Mouse (Mus musculus) midbrain, embryonic 12.5 days (tissue): Measurements from ENCODE around the gene Inpp5a. TPM values are rescaled to one million over a fixed set of nuclear protein-coding genes. Genes with fewer than 3 reads are reported as not detected.

Experiments
- ATAC-seq: fragments of 200-750 bp; cut with Nextera tagmentation; 2 replicates; pipeline ENCODE4 v1.8.0; 2017; ENCODE audit warnings: low read depth, moderate TSS enrichment, moderate library complexity; ENCODE audit not compliant: low FRiP score
- H3K27ac ChIP-seq: fragments of 300-500 bp; sonication (generic); replicated peaks from 2 replicates; pipeline ENCODE4 v1.5.1; 2016; ENCODE audit warnings: mild to moderate bottlenecking
- H3K27me3 ChIP-seq: fragments of 300-500 bp; sonication (generic); 2 replicates; pipeline ENCODE4 v1.6.1; 2016; ENCODE audit warnings: mild to moderate bottlenecking
- H3K36me3 ChIP-seq: fragments of 300-500 bp; sonication (generic); 2 replicates; pipeline ENCODE4 v1.6.1; 2016
- H3K4me1 ChIP-seq: fragments of 300-500 bp; sonication (generic); 2 replicates; pipeline ENCODE4 v1.6.1; 2016
- H3K4me2 ChIP-seq: fragments of 300-500 bp; sonication (generic); replicated peaks from 2 replicates; pipeline ENCODE4 v1.6.1; 2016; ENCODE audit warnings: mild to moderate bottlenecking, moderate library complexity
- H3K4me3 ChIP-seq: fragments of 300-500 bp; sonication (generic); 2 replicates; pipeline ENCODE4 v1.5.1; 2016; ENCODE audit warnings: mild to moderate bottlenecking
- H3K9ac ChIP-seq: fragments of 300-500 bp; sonication (generic); replicated peaks from 2 replicates; pipeline ENCODE4 v1.6.1; 2016; ENCODE audit warnings: mild to moderate bottlenecking, moderate library complexity
- H3K9me3 ChIP-seq: fragments of 300-500 bp; sonication (generic); 2 replicates; pipeline ENCODE4 v1.6.1; 2016; ENCODE audit warnings: mild to moderate bottlenecking
- WGBS: fragments of 180-500 bp; shearing (Covaris S2); methylation state at CpG from one replicate; pipeline ENCODE4 v1.1.7; 2016; 5-methylcytosine and 5-hydroxymethylcytosine counted together
- polyA plus RNA-seq: library from polyadenylated mRNA; unstranded; fragments of >200 nt; fragmentation: Nextera tagmentation; extraction: Ambion mirVana; gene quantifications from 2 replicates; pipeline ENCODE4 v1.2.1, GENCODE M21; 2016

The Inpp5a gene
- polyA plus RNA-seq, 1 experiment from 2014 or later: 24.8 TPM

DNA sequence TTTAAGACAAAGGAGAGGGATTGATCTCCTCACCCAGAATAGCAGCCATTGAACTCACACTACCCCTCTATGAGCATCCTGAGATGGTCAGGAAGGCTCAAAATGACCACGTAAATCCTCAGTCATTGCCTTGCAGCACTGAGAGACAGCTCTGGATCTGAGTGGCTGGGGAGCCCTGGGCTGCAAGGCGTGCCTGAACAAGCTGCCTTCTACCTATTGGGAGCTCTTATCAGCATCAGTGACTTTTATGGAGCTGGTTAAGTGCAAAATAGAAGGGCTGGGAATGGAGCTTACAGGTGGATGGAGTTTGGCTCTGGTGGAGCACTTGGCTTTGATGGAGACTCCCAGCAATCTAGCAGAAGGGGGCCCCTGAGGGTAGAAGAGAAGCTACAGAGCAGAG is 9.2 kb upstream of the Inpp5a start:
- 74% methylated on average over 2 of the region's 2 CpGs for WGBS
- ATAC-seq: no peak
- H3K9ac ChIP-seq: no peak overlapping the region

DNA sequence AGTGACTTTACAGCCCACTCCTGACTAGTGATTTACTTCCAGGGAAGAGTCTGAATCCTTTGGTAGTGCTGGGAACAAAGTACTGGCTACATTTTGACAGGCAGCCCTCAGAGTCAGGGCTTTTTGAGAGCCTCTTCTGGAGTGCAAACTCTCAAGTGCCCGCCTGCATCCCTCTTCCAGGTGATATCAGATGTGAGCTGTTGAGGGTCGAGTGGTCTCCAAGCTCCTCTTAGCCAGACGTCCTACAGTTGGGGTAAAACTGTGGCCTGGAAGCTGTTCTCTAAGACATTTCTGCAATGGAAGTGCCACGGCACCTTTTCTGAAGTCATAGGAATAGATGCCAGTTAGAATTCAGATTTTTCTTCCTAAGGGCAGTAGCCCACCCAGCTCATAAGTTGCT is 8.7 kb upstream of the Inpp5a start:
- Histone ChIP-seq H3K36me3 (no peaks in the 10 kb centered on the region), H3K27ac (no peak overlapping the region), H3K4me2 (no peak overlapping the region), H3K9ac (no peak overlapping the region), H3K4me1 (no peaks in the 10 kb centered on the region), H3K27me3 (no peaks in the 10 kb centered on the region), H3K4me3 (no peak overlapping the region), H3K9me3 (no peaks in the 10 kb centered on the region)
- ATAC-seq: no peak
- WGBS: 80% methylated on average over 4 of the region's 4 CpGs

More for the DNA sequence above, 9.2 kb upstream of the Inpp5a start:
- no peaks in the 10 kb centered on the region for H3K9me3 ChIP-seq
- H3K4me3 ChIP-seq: no peak overlapping the region
- no peak overlapping the region for H3K4me2 ChIP-seq
- H3K27me3 ChIP-seq: no peaks in the 10 kb centered on the region
- H3K36me3 ChIP-seq: no peaks in the 10 kb centered on the region
- H3K4me1 ChIP-seq: no peaks in the 10 kb centered on the region
- no peak overlapping the region for H3K27ac ChIP-seq

GRCm38 (mm10) chr7:139381877-139382276 is 7.0 kb upstream of the Inpp5a start:
- H3K27ac ChIP-seq: no peak overlapping the region
- WGBS: 81% methylated on average over 2 of the region's 2 CpGs
- H3K4me1 ChIP-seq: no peaks in the 10 kb centered on the region
- H3K9ac ChIP-seq: no peak overlapping the region
- H3K36me3 ChIP-seq: no peaks in the 10 kb centered on the region
- no peak overlapping the region for H3K4me3 ChIP-seq
- no peaks in the 10 kb centered on the region for H3K27me3 ChIP-seq
- no peak overlapping the region for H3K4me2 ChIP-seq
- H3K9me3 ChIP-seq: no peaks in the 10 kb centered on the region
- no peak for ATAC-seq

DNA sequence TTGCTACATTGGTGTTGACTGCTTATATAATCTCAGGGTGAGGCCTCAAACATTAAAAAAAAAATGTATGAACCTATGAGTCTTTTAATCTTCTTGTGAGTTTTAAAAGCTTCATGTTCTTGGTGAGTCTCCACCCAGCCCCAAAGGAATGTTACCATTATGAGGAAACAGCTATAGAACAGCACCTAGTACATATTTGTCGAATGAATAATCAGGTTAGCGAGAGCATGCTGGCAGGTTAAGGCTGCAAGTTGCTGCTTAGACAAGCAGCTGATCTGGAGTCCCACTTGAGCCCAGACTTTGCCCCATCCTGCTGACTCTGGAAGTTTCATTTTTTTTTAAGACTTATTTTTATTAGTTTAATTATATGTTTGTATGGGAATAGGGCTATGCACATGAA is 6.1 kb upstream of the Inpp5a start:
- H3K36me3 ChIP-seq: no peaks in the 10 kb centered on the region

GRCm38 (mm10) chr7:139384500-139384899 is 4.4 kb upstream of the Inpp5a start:
- no peaks in the 10 kb centered on the region for H3K27me3 ChIP-seq
- ATAC-seq: no peak
- no peak overlapping the region for H3K4me2 ChIP-seq
- peaks cover 4% of the 10 kb centered on the region; the same call in 1 of the 2 replicates for H3K4me1 ChIP-seq
- H3K9me3 ChIP-seq: no peaks in the 10 kb centered on the region
- 87% methylated on average over 1 of the region's 1 CpGs for WGBS
- H3K27ac ChIP-seq: no peak overlapping the region
- no peak overlapping the region for H3K4me3 ChIP-seq
- no peak overlapping the region for H3K9ac ChIP-seq
- H3K36me3 ChIP-seq: no peaks in the 10 kb centered on the region

More for the DNA sequence above, 6.1 kb upstream of the Inpp5a start:
- Histone ChIP-seq H3K4me2 (no peak overlapping the region), H3K27ac (no peak overlapping the region), H3K9ac (no peak overlapping the region), H3K27me3 (no peaks in the 10 kb centered on the region), H3K4me3 (no peak overlapping the region), H3K9me3 (no peaks in the 10 kb centered on the region), H3K4me1 (peaks cover under 1% of the 10 kb centered on the region; the same call in 1 of the 2 replicates)
- 85% methylated on average over 2 of the region's 2 CpGs for WGBS
- no peak for ATAC-seq

DNA sequence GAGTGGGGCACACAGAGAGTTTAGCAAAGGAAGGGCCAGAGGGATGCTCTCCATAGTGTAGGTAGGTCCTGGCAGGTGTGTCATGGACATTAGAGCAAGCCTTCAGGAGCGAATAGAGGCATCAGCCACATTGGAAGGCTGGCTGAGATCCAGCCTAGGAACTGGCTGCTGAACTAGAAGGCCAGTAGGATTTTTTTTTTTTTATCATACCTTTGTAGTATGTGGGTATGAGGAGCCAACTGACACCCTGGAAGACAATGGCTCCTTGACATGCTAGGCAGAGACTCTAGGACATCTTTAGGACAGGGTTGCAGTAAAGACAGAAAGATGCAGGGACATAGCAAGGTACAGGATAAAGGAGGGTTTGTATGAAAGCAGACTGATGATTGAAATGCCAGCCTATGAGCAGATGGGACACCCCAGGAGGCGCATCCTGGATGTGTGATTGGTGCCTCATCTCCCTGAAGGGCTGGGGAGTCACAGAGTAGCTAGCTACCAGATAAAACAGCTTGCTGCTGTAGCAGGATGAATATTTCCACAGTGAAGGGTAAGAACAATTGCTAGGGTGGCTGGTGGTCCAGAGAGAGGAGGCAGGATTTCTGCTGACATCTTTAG is 3.9 kb upstream of the Inpp5a start:
- no peak overlapping the region for H3K4me2 ChIP-seq
- H3K4me1 ChIP-seq: peaks cover 10% of the 10 kb centered on the region
- ATAC-seq: no peak
- no peaks in the 10 kb centered on the region for H3K27me3 ChIP-seq
- no peaks in the 10 kb centered on the region for H3K36me3 ChIP-seq
- 88% methylated on average over 2 of the region's 2 CpGs for WGBS
- H3K9me3 ChIP-seq: no peaks in the 10 kb centered on the region
- no peak overlapping the region for H3K27ac ChIP-seq
- no peak overlapping the region for H3K9ac ChIP-seq
- H3K4me3 ChIP-seq: no peak overlapping the region

DNA sequence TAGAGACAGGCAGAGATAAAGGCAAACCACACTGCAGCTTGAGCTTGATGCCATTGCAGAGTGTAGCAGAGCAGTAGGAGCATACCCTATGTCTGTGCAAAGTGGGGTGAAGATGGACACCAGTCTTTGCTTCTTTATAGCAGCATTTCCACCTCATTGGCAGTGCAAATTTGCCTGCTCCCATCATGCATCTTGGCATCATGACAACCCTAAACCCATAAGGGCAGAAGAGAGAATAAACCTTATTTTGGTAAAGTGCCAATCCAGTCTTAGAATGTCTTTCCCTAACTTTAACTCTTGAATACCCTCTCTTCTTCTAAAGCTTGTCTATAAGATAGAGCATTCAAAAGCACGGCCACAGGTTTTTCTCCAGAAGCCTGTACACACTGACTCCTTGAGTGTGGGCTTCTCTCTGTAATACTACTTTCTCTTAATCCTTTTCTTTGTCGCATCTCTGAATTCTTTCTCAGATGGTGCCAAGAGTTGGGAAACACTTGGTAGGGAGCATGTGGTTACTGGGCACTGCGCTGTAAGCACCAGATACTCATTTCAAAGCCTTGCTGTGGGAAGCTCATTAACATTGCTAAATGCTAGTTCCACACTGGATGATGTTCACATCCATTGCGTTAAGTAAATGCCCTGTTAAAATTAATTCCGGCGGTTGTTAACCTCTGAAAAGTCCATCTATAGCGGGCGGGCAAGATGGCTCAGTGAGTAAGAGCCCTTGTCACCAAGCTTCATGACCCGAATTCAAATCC is 1.8 kb upstream of the Inpp5a start:
- no peak overlapping the region for H3K27ac ChIP-seq
- ATAC-seq: no peak
- WGBS: 83% methylated on average over 9 of the region's 9 CpGs
- peaks cover 17% of the 10 kb centered on the region for H3K4me1 ChIP-seq
- H3K9ac ChIP-seq: no peak overlapping the region
- no peak overlapping the region for H3K4me3 ChIP-seq
- H3K9me3 ChIP-seq: no peaks in the 10 kb centered on the region
- no peak overlapping the region for H3K4me2 ChIP-seq
- H3K36me3 ChIP-seq: no peaks in the 10 kb centered on the region
- no peaks in the 10 kb centered on the region for H3K27me3 ChIP-seq

GRCm38 (mm10) chr7:139387921-139388669 is 814 bp upstream of the Inpp5a start:
- Histone ChIP-seq H3K4me2 (peak overlapping the region; percentile 42), H3K4me1 (peaks cover 19% of the 10 kb centered on the region), H3K27me3 (no peaks in the 10 kb centered on the region), H3K27ac (peak overlapping the region; percentile 69), H3K36me3 (no peaks in the 10 kb centered on the region), H3K4me3 (peak overlapping the region; percentile 78), H3K9me3 (no peaks in the 10 kb centered on the region), H3K9ac (peak overlapping the region; percentile 56; the same call in 1 of the 2 replicates)
- WGBS: 23% methylated on average over 16 of the region's 16 CpGs
- ATAC-seq: peak; percentile 81

- peak overlapping the region; percentile 59; the same call in 1 of the 2 replicates for H3K27ac ChIP-seq
- ATAC-seq: peak; percentile 79
- peak overlapping the region; percentile 79 for H3K9ac ChIP-seq
- no peaks in the 10 kb centered on the region for H3K9me3 ChIP-seq
- H3K4me1 ChIP-seq: peaks cover 19% of the 10 kb centered on the region
- 1% methylated on average over 53 of the region's 53 CpGs for WGBS
- peak overlapping the region; percentile 71 for H3K4me2 ChIP-seq
- no peaks in the 10 kb centered on the region for H3K36me3 ChIP-seq
- H3K27me3 ChIP-seq: no peaks in the 10 kb centered on the region
- H3K4me3 ChIP-seq: peak overlapping the region; percentile 78
Measured at GRCm38 (mm10) chr7:139389213-139389761, 378 bp downstream of the Inpp5a start.

DNA sequence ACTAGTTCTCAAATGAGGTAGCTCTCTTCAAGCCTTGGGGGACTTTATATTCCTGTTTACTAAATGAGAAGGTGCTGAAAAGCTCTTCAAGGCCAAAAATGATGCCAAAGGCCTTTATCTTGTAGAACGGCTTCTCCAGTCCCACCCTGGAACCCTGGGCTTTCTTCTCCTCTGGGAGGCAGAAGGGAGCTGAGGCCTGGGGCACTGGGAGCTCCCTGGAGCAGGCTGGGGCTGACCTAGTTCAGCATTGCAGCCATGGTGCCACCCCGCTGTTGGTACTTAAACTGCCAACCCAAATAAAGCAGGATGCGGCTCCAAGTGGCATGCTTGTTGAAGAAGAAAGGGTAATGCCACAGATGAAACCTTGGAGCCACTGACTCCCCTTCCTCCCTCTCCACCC is 1.5 kb downstream of the Inpp5a start:
- Histone ChIP-seq H3K9me3 (no peaks in the 10 kb centered on the region), H3K27ac (no peak overlapping the region), H3K27me3 (no peaks in the 10 kb centered on the region), H3K9ac (peak overlapping the region; percentile 79; the same call in 1 of the 2 replicates), H3K4me3 (no peak overlapping the region), H3K36me3 (no peaks in the 10 kb centered on the region), H3K4me2 (no peak overlapping the region; the same call in 1 of the 2 replicates), H3K4me1 (peaks cover 19% of the 10 kb centered on the region)
- ATAC-seq: no peak
- 86% methylated on average over 3 of the region's 3 CpGs for WGBS

DNA sequence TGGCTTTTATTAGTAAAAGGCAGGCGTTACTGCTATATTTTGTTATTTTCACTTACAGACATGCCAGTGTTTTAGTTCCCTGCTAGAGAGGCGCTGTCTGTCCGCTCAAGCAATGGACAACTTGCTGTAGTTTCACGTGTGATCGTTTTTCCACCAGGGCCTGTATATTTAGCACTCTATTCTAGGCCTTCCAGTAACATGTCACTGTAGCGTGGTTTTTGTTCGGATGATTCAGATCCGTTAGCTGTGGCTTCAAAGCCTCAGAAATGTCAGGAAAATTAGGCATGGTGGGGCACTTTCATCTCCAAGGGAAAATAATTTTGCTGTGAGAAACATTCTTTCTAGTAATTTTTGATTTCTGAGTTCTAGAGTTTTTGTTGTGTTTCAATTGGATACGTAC is 2.0 kb downstream of the Inpp5a start:
- H3K36me3 ChIP-seq: no peaks in the 10 kb centered on the region
- 87% methylated on average over 9 of the region's 9 CpGs for WGBS
- H3K9ac ChIP-seq: no peak overlapping the region
- H3K9me3 ChIP-seq: no peaks in the 10 kb centered on the region
- H3K27ac ChIP-seq: no peak overlapping the region
- no peaks in the 10 kb centered on the region for H3K27me3 ChIP-seq
- H3K4me2 ChIP-seq: no peak overlapping the region
- no peak for ATAC-seq
- H3K4me1 ChIP-seq: peaks cover 19% of the 10 kb centered on the region
- no peak overlapping the region for H3K4me3 ChIP-seq

GRCm38 (mm10) chr7:139391691-139392090 is 2.8 kb downstream of the Inpp5a start:
- Histone ChIP-seq H3K9me3 (no peaks in the 10 kb centered on the region), H3K9ac (no peak overlapping the region)
- WGBS: 79% methylated on average over 5 of the region's 5 CpGs

More at GRCm38 (mm10) chr7:139391691-139392090, 2.8 kb downstream of the Inpp5a start:
- Histone ChIP-seq H3K4me1 (peaks cover 19% of the 10 kb centered on the region), H3K4me3 (no peak overlapping the region), H3K27me3 (no peaks in the 10 kb centered on the region), H3K36me3 (no peaks in the 10 kb centered on the region), H3K4me2 (no peak overlapping the region), H3K27ac (no peak overlapping the region)
- no peak for ATAC-seq
